ENCODE assay signal across 28 mouse cellular contexts in genomic region chr14:121749084-121749483, GRCm38 (mm10). TPM values are rescaled to one million over a fixed set of nuclear protein-coding genes. Genes with fewer than 3 reads are reported as not detected.
DNase-seq lines count a peak whose midpoint lies in the region; ATAC-seq and TF ChIP-seq lines count a peak whose summit lies in the region.
"Had no signal": no experiment of that assay in that cellular context is flagged by ENCODE, and none has a peak within 500 bp of the region (broad histone marks: within the 10 kb centered on the region; RNA-seq: fewer than 3 reads in every experiment).

No protein-coding gene starts in this region.

- peak; percentile 14; the same call in 1 of the 2 replicates for ATAC-seq in forebrain, embryonic 14.5 days
- ATAC-seq in forebrain, embryonic 16.5 days: no peak
- no peak for ATAC-seq in limb, embryonic 13.5 days (ENCODE audit: low FRiP score, low read depth)
- ATAC-seq in stomach, embryonic 16.5 days (ENCODE audit: insufficient read depth, low FRiP score): no peak
- ATAC-seq in stomach, postnatal 0 days (ENCODE audit: low FRiP score, low TSS enrichment): no peak
- ATAC-seq: activated CD4-positive, CD25-positive, alpha-beta regulatory T cell, adult 4 months; forebrain, postnatal 0 days had no signal

- H3K27me3 ChIP-seq in forebrain, embryonic 14.5 days (replicated peaks; ENCODE audit: control insufficient read depth, insufficient read depth, low read length): no peaks in the 10 kb centered on the region
- no peaks in the 10 kb centered on the region for H3K27me3 ChIP-seq in forebrain, embryonic 16.5 days (replicated peaks; ENCODE audit: control insufficient read depth, insufficient read depth, low read length)
- peaks cover 22% of the 10 kb centered on the region for H3K27me3 ChIP-seq in limb, embryonic 13.5 days
- H3K27me3 ChIP-seq in limb, embryonic 10.5 days (ENCODE audit: low read depth, poor library complexity, severe bottlenecking): no peaks in the 10 kb centered on the region
- no peaks in the 10 kb centered on the region for H3K27me3 ChIP-seq in stomach, embryonic 16.5 days (ENCODE audit: control insufficient read depth, insufficient read depth, low read length)
- no peaks in the 10 kb centered on the region for H3K27me3 ChIP-seq in stomach, postnatal 0 days (ENCODE audit: control insufficient read depth, insufficient read depth, low read length)
- H3K27me3 ChIP-seq: embryonic facial prominence, embryonic 13.5 days; forebrain, embryonic 12.5 days; heart, embryonic 12.5 days; heart, embryonic 15.5 days had no signal

- H3K9me3 ChIP-seq in forebrain, embryonic 14.5 days (replicated peaks; ENCODE audit: control insufficient read depth, low read length): no peaks in the 10 kb centered on the region
- no peaks in the 10 kb centered on the region for H3K9me3 ChIP-seq in forebrain, embryonic 16.5 days (ENCODE audit: control insufficient read depth, low read length)
- no peaks in the 10 kb centered on the region for H3K9me3 ChIP-seq in limb, embryonic 13.5 days
- H3K9me3 ChIP-seq in limb, embryonic 10.5 days (replicated peaks): no peaks in the 10 kb centered on the region
- no peaks in the 10 kb centered on the region for H3K9me3 ChIP-seq in stomach, embryonic 16.5 days (replicated peaks; ENCODE audit: control insufficient read depth, low read length)
- no peaks in the 10 kb centered on the region for H3K9me3 ChIP-seq in stomach, postnatal 0 days (ENCODE audit: control insufficient read depth, low read length)
- H3K9me3 ChIP-seq: embryonic facial prominence, embryonic 10.5 days; embryonic facial prominence, embryonic 13.5 days; forebrain, embryonic 12.5 days; heart, embryonic 12.5 days; heart, embryonic 15.5 days; hindbrain, embryonic 10.5 days; hindbrain, embryonic 13.5 days had no signal

- H3K9ac ChIP-seq in forebrain, embryonic 14.5 days (ENCODE audit: low read length): no peak overlapping the region
- no peak overlapping the region for H3K9ac ChIP-seq in forebrain, embryonic 16.5 days (replicated peaks; ENCODE audit: low read depth, low read length)
- H3K9ac ChIP-seq in limb, embryonic 13.5 days: no peak overlapping the region
- H3K9ac ChIP-seq in stomach, embryonic 16.5 days (ENCODE audit: low read length): no peak overlapping the region
- H3K9ac ChIP-seq in stomach, postnatal 0 days (ENCODE audit: low read length): no peak overlapping the region
- H3K9ac ChIP-seq: embryonic facial prominence, embryonic 13.5 days; forebrain, embryonic 12.5 days; forebrain, postnatal 0 days; heart, embryonic 12.5 days; heart, embryonic 15.5 days; hindbrain, embryonic 13.5 days had no signal

- TF ChIP-seq EP300 in stomach, postnatal 0 days (optimal IDR thresholded peaks at IDR 0.05): no peak

- 79% methylated on average over 10 of the region's 10 CpGs for WGBS in forebrain, embryonic 14.5 days
- 75% methylated on average over 10 of the region's 10 CpGs for WGBS in forebrain, embryonic 16.5 days
- WGBS in limb, embryonic 13.5 days: 64% methylated on average over 10 of the region's 10 CpGs
- WGBS in limb, embryonic 10.5 days: 84% methylated on average over 10 of the region's 10 CpGs
- 71% methylated on average over 10 of the region's 10 CpGs for WGBS in stomach, embryonic 16.5 days
- 68% methylated on average over 10 of the region's 10 CpGs for WGBS in stomach, postnatal 0 days

- H3K36me3 ChIP-seq in forebrain, embryonic 14.5 days (ENCODE audit: control insufficient read depth, insufficient read depth, low read length): no peaks in the 10 kb centered on the region
- H3K36me3 ChIP-seq in forebrain, embryonic 16.5 days (ENCODE audit: control insufficient read depth, insufficient read depth): no peaks in the 10 kb centered on the region
- H3K36me3 ChIP-seq in limb, embryonic 13.5 days: no peaks in the 10 kb centered on the region
- H3K36me3 ChIP-seq in limb, embryonic 10.5 days: no peaks in the 10 kb centered on the region
- no peaks in the 10 kb centered on the region for H3K36me3 ChIP-seq in stomach, embryonic 16.5 days (ENCODE audit: control insufficient read depth, insufficient read depth, low read length)
- no peaks in the 10 kb centered on the region for H3K36me3 ChIP-seq in stomach, postnatal 0 days (ENCODE audit: control insufficient read depth, insufficient read depth, low read length)
- H3K36me3 ChIP-seq: embryonic facial prominence, embryonic 10.5 days; embryonic facial prominence, embryonic 13.5 days; forebrain, embryonic 12.5 days; heart, embryonic 12.5 days; heart, embryonic 15.5 days; hindbrain, embryonic 10.5 days; hindbrain, embryonic 13.5 days had no signal

- no peak overlapping the region for H3K4me2 ChIP-seq in forebrain, embryonic 14.5 days (ENCODE audit: low read length)
- no peak overlapping the region for H3K4me2 ChIP-seq in forebrain, embryonic 16.5 days (ENCODE audit: low read length)
- 0 out of 2 replicates have a peak overlapping the region, but pooled peaks have one; percentile 1 for H3K4me2 ChIP-seq in limb, embryonic 13.5 days (replicated peaks)
- H3K4me2 ChIP-seq in stomach, embryonic 16.5 days (ENCODE audit: low read depth, low read length): no peak overlapping the region
- no peak overlapping the region for H3K4me2 ChIP-seq in stomach, postnatal 0 days (replicated peaks; ENCODE audit: low read depth)
- H3K4me2 ChIP-seq: embryonic facial prominence, embryonic 13.5 days; forebrain, embryonic 12.5 days; heart, embryonic 12.5 days; heart, embryonic 15.5 days; hindbrain, embryonic 13.5 days had no signal

- TF ChIP-seq CTCF in stomach, postnatal 0 days (IDR thresholded peaks at IDR 0.05; ENCODE audit: low read depth): no peak

- H3K4me1 ChIP-seq in forebrain, embryonic 14.5 days (ENCODE audit: control insufficient read depth, insufficient read depth, low read length): no peaks in the 10 kb centered on the region
- H3K4me1 ChIP-seq in forebrain, embryonic 16.5 days (replicated peaks; ENCODE audit: control insufficient read depth, insufficient read depth, low read length): no peaks in the 10 kb centered on the region
- peaks cover 32% of the 10 kb centered on the region for H3K4me1 ChIP-seq in limb, embryonic 13.5 days
- H3K4me1 ChIP-seq in limb, embryonic 10.5 days: peaks cover 2% of the 10 kb centered on the region; the same call in 1 of the 2 replicates
- H3K4me1 ChIP-seq in stomach, embryonic 16.5 days (ENCODE audit: control insufficient read depth, insufficient read depth, low read length): peaks cover 16% of the 10 kb centered on the region; the same call in 1 of the 2 replicates
- peaks cover 3% of the 10 kb centered on the region; the same call in 1 of the 2 replicates for H3K4me1 ChIP-seq in stomach, postnatal 0 days (replicated peaks; ENCODE audit: control insufficient read depth, insufficient read depth)
- H3K4me1 ChIP-seq: forebrain, embryonic 12.5 days; hindbrain, embryonic 10.5 days had no signal

- DNase-seq in forebrain, embryonic 14.5 days (ENCODE audit: low spot score): no peak
- no peak for DNase-seq in limb, embryonic 10.5 days (ENCODE audit: low spot score)
- DNase-seq in stomach, postnatal 0 days (ENCODE audit: low spot score): no peak
- DNase-seq in kidney, postnatal 10 days: no peak
- DNase-seq: adrenal gland, adult 8-10 months; adrenal gland, postnatal 25 days; cerebellum, adult 11-12 months; cerebellum, adult 8-10 months; cerebellum, postnatal 10 days; cerebellum, postnatal 36 days; embryo, embryonic 11 days; forebrain, postnatal 0 days; gastrocnemius, postnatal 25 days; heart, adult 18-20 months; heart, postnatal 10 days; heart, postnatal 36 days had no signal

- no peak overlapping the region for H3K4me3 ChIP-seq in forebrain, embryonic 14.5 days (ENCODE audit: low read depth, low read length)
- H3K4me3 ChIP-seq in forebrain, embryonic 16.5 days (replicated peaks; ENCODE audit: low read length): no peak overlapping the region
- H3K4me3 ChIP-seq in limb, embryonic 13.5 days: no peak overlapping the region
- no peak overlapping the region for H3K4me3 ChIP-seq in limb, embryonic 10.5 days
- no peak overlapping the region for H3K4me3 ChIP-seq in stomach, embryonic 16.5 days (replicated peaks; ENCODE audit: low read length)
- H3K4me3 ChIP-seq in stomach, postnatal 0 days (ENCODE audit: low read depth, low read length): no peak overlapping the region
- H3K4me3 ChIP-seq: embryonic facial prominence, embryonic 10.5 days; embryonic facial prominence, embryonic 13.5 days; erythroblast, embryonic 14.5 days; forebrain, embryonic 12.5 days; heart, embryonic 12.5 days; heart, embryonic 15.5 days; hindbrain, embryonic 10.5 days; hindbrain, embryonic 13.5 days had no signal

- no peak overlapping the region for H3K27ac ChIP-seq in forebrain, embryonic 14.5 days (ENCODE audit: low read depth, low read length)
- no peak overlapping the region for H3K27ac ChIP-seq in forebrain, embryonic 16.5 days (ENCODE audit: low read length)
- H3K27ac ChIP-seq in limb, embryonic 13.5 days: no peak overlapping the region
- no peak overlapping the region for H3K27ac ChIP-seq in limb, embryonic 10.5 days
- peak overlapping the region; percentile 14; the same call in 1 of the 2 replicates for H3K27ac ChIP-seq in stomach, embryonic 16.5 days (ENCODE audit: low read length)
- H3K27ac ChIP-seq in stomach, postnatal 0 days (replicated peaks): no peak overlapping the region
- H3K27ac ChIP-seq: embryonic facial prominence, embryonic 10.5 days; embryonic facial prominence, embryonic 13.5 days; forebrain, embryonic 12.5 days; heart, embryonic 15.5 days; hindbrain, embryonic 10.5 days; hindbrain, embryonic 13.5 days had no signal

RNA-seq across cellular contexts. Expression of gene Dock9, which starts 48.6 kb away (rescaled TPM):
- 8.5 and 12.6 TPM in 2 replicates for polyA plus RNA-seq in forebrain, embryonic 14.5 days (2014; fragmentation: Nextera tagmentation; extraction: Ambion mirVana)
- 14.5 and 15.8 TPM in 2 replicates for polyA plus RNA-seq in forebrain, embryonic 16.5 days (2015; fragmentation: Nextera tagmentation; extraction: Ambion mirVana)
- polyA plus RNA-seq in limb, embryonic 13.5 days (2015; fragmentation: Nextera tagmentation; extraction: Ambion mirVana): 4.9 and 5.4 TPM in 2 replicates
- 3.2 and 4.0 TPM in 2 replicates for polyA plus RNA-seq in limb, embryonic 10.5 days (2016; fragmentation: Nextera tagmentation; extraction: Ambion mirVana)
- 15.7 and 18.4 TPM in 2 replicates for polyA plus RNA-seq in stomach, embryonic 16.5 days (2015; fragmentation: Nextera tagmentation; extraction: Ambion mirVana)
- polyA plus RNA-seq in stomach, postnatal 0 days (2015; fragmentation: Nextera tagmentation; extraction: Ambion mirVana): 6.4 and 7.3 TPM in 2 replicates
